Mouse (Mus musculus) embryonic facial prominence, embryonic 13.5 days (tissue): Measurements from ENCODE around the gene Gm9821. TPM values are rescaled to one million over a fixed set of nuclear protein-coding genes. Genes with fewer than 3 reads are reported as not detected.

Source experiments
- ATAC-seq: fragments of 200-750 bp; cut with Nextera tagmentation; 2 replicates; pipeline ENCODE4 v1.8.0; 2017; ENCODE audit warnings: low read depth; ENCODE audit not compliant: insufficient number of reproducible peaks, insufficient read depth, low FRiP score, low TSS enrichment
- H3K27ac ChIP-seq: fragments of 300-500 bp; sonication (generic); 2 replicates; pipeline ENCODE4 v1.5.1; 2015; ENCODE audit warnings: moderate library complexity, mild to moderate bottlenecking, inconsistent platforms
- H3K27me3 ChIP-seq: fragments of 300-500 bp; sonication (generic); 2 replicates; pipeline ENCODE4 v1.6.1; 2015; ENCODE audit warnings: mild to moderate bottlenecking, inconsistent platforms
- H3K36me3 ChIP-seq: fragments of 300-500 bp; sonication (generic); 2 replicates; pipeline ENCODE4 v1.6.1; 2015; ENCODE audit warnings: mild to moderate bottlenecking, inconsistent platforms
- H3K4me1 ChIP-seq: fragments of 300-500 bp; sonication (generic); 2 replicates; pipeline ENCODE4 v1.6.1; 2015; ENCODE audit warnings: inconsistent platforms
- H3K4me2 ChIP-seq: fragments of 300-500 bp; sonication (generic); 2 replicates; pipeline ENCODE4 v1.6.1; 2015; ENCODE audit warnings: moderate library complexity, mild to moderate bottlenecking, inconsistent platforms
- H3K4me3 ChIP-seq: fragments of 300-500 bp; sonication (generic); 2 replicates; pipeline ENCODE4 v1.5.1; 2015; ENCODE audit warnings: mild to moderate bottlenecking, inconsistent platforms
- H3K9ac ChIP-seq: fragments of 300-500 bp; sonication (generic); 2 replicates; pipeline ENCODE4 v1.6.1; 2015; ENCODE audit warnings: mild to moderate bottlenecking, inconsistent platforms
- H3K9me3 ChIP-seq: fragments of 300-500 bp; sonication (generic); 2 replicates; pipeline ENCODE4 v1.6.1; 2016; ENCODE audit warnings: inconsistent platforms
- WGBS: fragments of 180-500 bp; shearing (Covaris S2); methylation state at CpG from one replicate; pipeline ENCODE4 v1.1.7; 2015; ENCODE audit warnings: mixed read lengths; 5-methylcytosine and 5-hydroxymethylcytosine counted together
- polyA plus RNA-seq: library from polyadenylated mRNA; unstranded; fragments of >200 nt; fragmentation: Nextera tagmentation; extraction: Ambion mirVana; gene quantifications from 2 replicates; pipeline ENCODE4 v1.2.1, GENCODE M21; 2015

Gene Gm9821
- polyA plus RNA-seq, 1 experiment from 2014 or later = 0.39 TPM

DNA sequence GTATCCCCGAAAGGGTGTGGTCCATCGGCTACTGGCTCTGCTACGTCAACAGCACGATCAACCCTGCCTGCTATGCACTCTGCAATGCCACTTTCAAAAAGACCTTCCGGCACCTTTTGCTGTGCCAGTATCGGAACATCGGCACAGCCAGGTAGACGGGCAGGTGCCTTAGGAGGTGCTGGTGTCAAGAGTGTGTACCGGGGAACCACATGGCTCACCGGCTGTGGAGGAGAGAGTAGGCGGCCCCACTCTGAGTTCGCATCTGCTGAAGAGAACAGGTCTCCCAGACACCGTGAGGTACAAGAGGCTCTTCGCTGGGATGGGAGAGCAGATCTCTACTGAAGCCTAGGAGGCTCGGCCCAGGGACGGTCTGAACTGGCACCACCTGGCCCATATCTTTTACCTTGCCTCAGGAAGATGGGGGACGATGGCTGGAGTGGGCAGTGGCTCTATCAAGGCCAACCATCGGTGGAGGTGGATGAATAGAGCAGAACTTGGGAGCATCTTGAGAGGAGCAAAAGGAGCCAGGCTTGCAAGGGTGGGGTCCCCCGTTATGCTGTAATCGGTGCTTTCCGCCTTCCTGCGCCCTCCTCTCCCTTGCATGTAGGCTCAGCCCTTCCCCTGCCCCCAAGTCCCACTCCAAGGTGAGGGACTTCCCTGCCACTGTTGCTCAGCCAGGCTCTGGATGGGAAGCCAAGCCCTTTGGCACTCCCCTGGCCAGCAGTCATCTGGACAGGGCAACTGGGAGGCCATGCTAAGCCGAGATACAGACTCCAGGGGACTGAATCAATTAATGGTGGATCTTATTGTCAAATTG is 16.8 kb upstream of the Gm9821 start:
- Histone ChIP-seq H3K36me3 (peaks cover 17% of the 10 kb centered on the region), H3K4me1 (peaks cover 38% of the 10 kb centered on the region), H3K4me2 (no peak overlapping the region), H3K9me3 (no peaks in the 10 kb centered on the region), H3K4me3 (no peak overlapping the region), H3K27ac (no peak overlapping the region), H3K27me3 (peaks cover 18% of the 10 kb centered on the region), H3K9ac (no peak overlapping the region)
- 77% methylated on average over 23 of the region's 23 CpGs for WGBS
- no peak for ATAC-seq

DNA sequence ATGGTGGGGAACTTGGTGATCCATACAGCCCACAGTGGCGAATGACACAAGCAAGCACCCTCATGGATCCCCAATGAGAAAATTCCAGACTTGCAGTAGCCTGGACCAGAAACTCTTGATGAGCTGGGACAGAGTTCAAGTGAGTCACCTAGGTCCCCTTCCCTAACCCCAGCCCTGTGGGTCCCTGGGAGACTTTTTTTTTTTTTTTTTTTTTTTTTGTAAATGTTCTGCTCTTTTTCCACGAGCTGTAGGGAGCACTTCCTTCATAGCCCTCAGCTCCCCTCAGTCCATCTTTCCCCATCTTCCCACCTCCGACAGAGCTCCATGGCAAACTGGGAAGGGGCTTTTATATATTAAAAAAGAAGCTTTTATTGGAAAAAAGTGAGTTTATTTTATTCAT is 16.0 kb upstream of the Gm9821 start:
- 47% methylated on average over 3 of the region's 3 CpGs for WGBS
- peaks cover 42% of the 10 kb centered on the region for H3K4me1 ChIP-seq
- H3K27ac ChIP-seq = no peak overlapping the region
- peak overlapping the region; percentile 97 for H3K9ac ChIP-seq
- H3K9me3 ChIP-seq = no peaks in the 10 kb centered on the region
- no peak for ATAC-seq
- H3K4me2 ChIP-seq = peak overlapping the region; percentile 90
- H3K36me3 ChIP-seq = peaks cover 22% of the 10 kb centered on the region
- peak overlapping the region; percentile 86 for H3K4me3 ChIP-seq
- H3K27me3 ChIP-seq = peaks cover 11% of the 10 kb centered on the region

DNA sequence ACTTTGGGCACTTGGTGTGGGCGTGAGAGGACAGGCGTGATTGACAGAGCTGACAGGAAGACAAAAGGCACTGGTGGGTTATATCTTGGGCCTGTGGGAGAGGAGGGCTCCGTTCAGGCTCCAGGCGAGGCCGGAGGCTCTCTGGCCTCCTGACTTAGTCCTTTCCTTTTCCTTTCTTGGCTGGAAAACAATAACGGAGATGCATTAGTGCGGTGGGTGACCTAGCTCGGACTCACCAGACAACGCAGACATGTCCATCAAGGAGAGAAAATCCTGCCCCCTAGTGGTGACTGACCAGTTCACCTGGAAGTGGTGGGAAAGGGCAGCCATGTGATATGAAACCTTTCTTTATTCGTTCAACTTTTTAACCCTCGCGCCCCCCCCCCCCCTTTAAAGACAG is 15.6 kb upstream of the Gm9821 start:
- Histone ChIP-seq H3K27me3 (peaks cover 6% of the 10 kb centered on the region), H3K27ac (peak overlapping the region; percentile 97; the same call in 1 of the 2 replicates), H3K9ac (peak overlapping the region; percentile 97), H3K4me3 (peak overlapping the region; percentile 86), H3K4me1 (peaks cover 42% of the 10 kb centered on the region), H3K9me3 (no peaks in the 10 kb centered on the region), H3K4me2 (peak overlapping the region; percentile 90), H3K36me3 (peaks cover 27% of the 10 kb centered on the region)
- WGBS = 9% methylated on average over 12 of the region's 12 CpGs
- no peak for ATAC-seq

GRCm38 (mm10) chr2:91930761-91931291 is 14.7 kb upstream of the Gm9821 start:
- under 1% methylated on average over 23 of the region's 23 CpGs for WGBS
- Histone ChIP-seq H3K9me3 (no peaks in the 10 kb centered on the region), H3K27me3 (no peaks in the 10 kb centered on the region), H3K4me3 (peak overlapping the region; percentile 86), H3K9ac (peak overlapping the region; percentile 97), H3K4me2 (peak overlapping the region; percentile 90), H3K36me3 (peaks cover 36% of the 10 kb centered on the region), H3K27ac (peak overlapping the region; percentile 97), H3K4me1 (peaks cover 42% of the 10 kb centered on the region)
- ATAC-seq = no peak

GRCm38 (mm10) chr2:91931328-91932159 is 14.0 kb upstream of the Gm9821 start:
- H3K9me3 ChIP-seq = no peaks in the 10 kb centered on the region
- WGBS = under 1% methylated on average over 49 of the region's 50 CpGs
- H3K36me3 ChIP-seq = peaks cover 43% of the 10 kb centered on the region
- peak overlapping the region; percentile 86 for H3K4me3 ChIP-seq
- peak; percentile 50 for ATAC-seq
- peak overlapping the region; percentile 97 for H3K9ac ChIP-seq
- H3K27ac ChIP-seq = peak overlapping the region; percentile 97
- peak overlapping the region; percentile 90 for H3K4me2 ChIP-seq
- H3K4me1 ChIP-seq = peaks cover 42% of the 10 kb centered on the region
- no peaks in the 10 kb centered on the region for H3K27me3 ChIP-seq

DNA sequence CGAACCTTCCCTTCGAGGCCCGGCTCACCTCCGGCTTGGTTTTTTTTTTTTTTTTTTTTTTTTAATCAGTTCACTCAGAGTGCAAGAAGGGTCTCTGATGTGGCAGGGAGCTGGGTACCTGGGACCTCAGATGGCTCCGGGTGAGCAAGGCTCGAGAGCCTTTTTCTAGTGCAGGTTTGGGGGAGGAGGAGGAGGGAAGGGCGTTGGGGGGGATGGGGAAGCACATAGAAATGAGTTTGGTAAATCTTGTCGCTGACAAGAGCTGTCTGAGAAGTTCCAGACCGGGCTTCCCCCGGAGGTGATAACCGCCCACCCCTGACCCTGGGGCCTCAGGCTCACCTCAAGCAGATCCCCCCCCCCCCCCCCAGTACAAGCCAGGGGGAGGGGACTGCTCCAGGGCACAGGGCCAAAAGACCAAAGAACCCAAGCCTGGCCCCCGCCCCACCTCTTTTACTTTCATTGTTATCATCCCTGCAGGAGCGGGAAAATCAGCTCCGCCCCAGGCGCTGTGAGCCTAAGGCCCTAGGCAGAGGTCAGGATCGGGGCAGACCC is 13.3 kb upstream of the Gm9821 start, which contains the start of gene Mdk:
Gene Mdk, minus strand, starts transcription at position 138 of the 552 bp plus-strand sequence.
- Histone ChIP-seq H3K9ac (peak within 1 kb of the TSS; percentile 97), H3K27ac (peak within 1 kb of the TSS; percentile 97), H3K9me3 (no peaks in the 10 kb centered on the region), H3K36me3 (peaks cover 50% of the 10 kb centered on the region), H3K4me2 (peak within 1 kb of the TSS; percentile 90), H3K4me3 (peak within 1 kb of the TSS; percentile 86), H3K27me3 (no peaks in the 10 kb centered on the region), H3K4me1 (peaks cover 42% of the 10 kb centered on the region)
- ATAC-seq = no peak
- 3% methylated on average over 16 of the region's 16 CpGs for WGBS

DNA sequence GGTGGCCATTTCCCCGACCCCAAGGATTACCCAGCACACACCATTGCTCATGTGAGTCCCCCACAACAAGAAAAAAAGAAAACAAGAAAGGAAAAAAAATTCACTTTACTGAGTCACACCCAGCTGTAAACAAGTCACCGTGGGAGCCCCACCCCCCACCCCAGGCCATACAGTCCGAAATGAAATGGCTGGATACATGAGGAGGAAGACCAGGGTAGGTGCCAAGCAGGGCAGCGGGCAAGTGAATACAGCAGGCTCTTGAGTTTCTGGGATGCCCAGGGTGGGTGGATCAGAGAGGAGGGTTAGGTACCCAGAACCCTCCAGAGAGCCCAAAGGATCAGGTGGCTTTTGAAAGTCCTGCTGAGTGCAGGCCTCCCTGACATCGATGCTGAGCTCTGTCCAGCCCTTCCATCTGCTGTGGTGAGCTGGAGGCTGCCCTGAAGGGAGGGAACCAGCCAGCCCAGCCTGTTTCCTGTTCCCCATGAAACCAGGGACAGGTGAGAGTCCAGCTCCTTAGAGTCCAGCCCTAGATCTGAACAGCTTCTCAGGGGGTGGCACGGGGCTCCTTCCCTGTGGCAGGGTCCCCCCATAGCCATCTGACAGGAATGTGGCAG is 12.7 kb upstream of the Gm9821 start:
- no peak for ATAC-seq
- 15% methylated on average over 6 of the region's 6 CpGs for whole genome bisulfite sequencing
- H3K27me3 ChIP-seq = no peaks in the 10 kb centered on the region
- peak overlapping the region; percentile 97 for H3K9ac ChIP-seq
- H3K4me3 ChIP-seq = peak overlapping the region; percentile 86
- H3K27ac ChIP-seq = peak overlapping the region; percentile 19
- peaks cover 56% of the 10 kb centered on the region for H3K36me3 ChIP-seq
- no peaks in the 10 kb centered on the region for H3K9me3 ChIP-seq
- H3K4me2 ChIP-seq = peak overlapping the region; percentile 90
- peaks cover 42% of the 10 kb centered on the region for H3K4me1 ChIP-seq

DNA sequence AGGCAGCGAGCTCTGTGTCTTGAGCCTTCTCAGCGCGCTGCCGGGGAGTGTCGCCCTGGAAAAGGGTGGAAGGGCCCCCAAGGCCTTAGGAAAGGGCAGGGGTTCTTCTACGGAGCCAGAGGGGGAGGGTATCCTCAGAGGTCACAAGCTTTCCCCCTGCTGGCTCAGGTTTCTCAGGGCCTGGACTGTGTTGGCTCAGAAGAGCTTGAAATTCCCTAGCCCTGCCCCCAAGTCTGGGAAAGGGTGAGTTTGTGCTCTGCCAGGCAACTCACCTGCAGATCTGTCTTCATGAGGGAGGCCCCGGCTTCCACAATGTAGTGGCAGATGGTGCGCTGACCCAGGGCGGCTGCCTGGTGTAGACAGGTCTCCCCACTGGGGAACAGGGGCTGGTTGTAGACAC is 12.0 kb upstream of the Gm9821 start:
- Histone ChIP-seq H3K36me3 (peaks cover 60% of the 10 kb centered on the region), H3K27me3 (no peaks in the 10 kb centered on the region), H3K9me3 (no peaks in the 10 kb centered on the region), H3K4me3 (no peak overlapping the region), H3K4me2 (no peak overlapping the region), H3K4me1 (peaks cover 41% of the 10 kb centered on the region), H3K27ac (peak overlapping the region; percentile 19), H3K9ac (peak overlapping the region; percentile 33; the same call in 1 of the 2 replicates)
- no peak for ATAC-seq
- 20% methylated on average over 9 of the region's 9 CpGs for WGBS

- Histone ChIP-seq H3K9ac (no peak overlapping the region), H3K36me3 (peaks cover 62% of the 10 kb centered on the region), H3K4me1 (peaks cover 38% of the 10 kb centered on the region), H3K4me3 (no peak overlapping the region), H3K27me3 (no peaks in the 10 kb centered on the region), H3K4me2 (no peak overlapping the region), H3K9me3 (no peaks in the 10 kb centered on the region), H3K27ac (no peak overlapping the region; the same call in 1 of the 2 replicates)
- no peak for ATAC-seq
- 51% methylated on average over 8 of the region's 8 CpGs for WGBS
These were observed 11.5 kb upstream of the Gm9821 start for GRCm38 (mm10) chr2:91934016-91934415.

DNA sequence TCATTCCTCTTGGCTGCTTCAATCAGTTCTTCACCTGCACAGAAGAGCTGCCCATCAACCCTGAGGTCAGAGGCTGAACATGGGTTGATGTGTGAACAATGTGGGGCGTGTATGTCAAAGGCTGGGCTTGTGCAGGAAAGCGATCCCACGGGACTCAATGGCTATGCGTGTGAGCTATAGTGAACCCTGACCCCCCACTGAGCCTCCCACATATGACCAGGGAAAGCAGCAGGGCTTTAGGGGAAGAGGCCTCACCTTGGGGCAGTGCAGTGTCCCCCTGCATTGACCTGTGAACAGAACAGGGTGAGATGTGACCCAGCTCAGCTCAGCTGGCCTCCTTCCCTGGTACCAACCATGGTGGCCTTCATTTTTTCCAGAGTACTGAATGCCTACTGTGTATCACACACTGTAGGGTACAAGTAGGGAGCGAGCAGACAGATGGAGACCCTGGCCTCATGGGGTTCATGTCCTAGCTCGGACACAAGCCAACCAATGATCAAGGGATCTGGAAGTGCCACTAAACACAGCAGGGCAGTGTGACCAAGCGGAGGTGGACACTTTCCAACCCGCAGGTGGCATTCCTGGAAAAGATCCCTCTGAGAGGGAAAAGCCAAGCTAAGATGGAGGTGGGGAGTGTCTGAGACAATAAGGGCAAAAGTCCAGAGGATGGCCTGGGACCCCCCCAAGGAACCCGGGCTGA is 10.5 kb upstream of the Gm9821 start:
- H3K27ac ChIP-seq = no peak overlapping the region
- no peaks in the 10 kb centered on the region for H3K27me3 ChIP-seq
- no peak overlapping the region for H3K9ac ChIP-seq
- WGBS = 88% methylated on average over 9 of the region's 9 CpGs
- H3K9me3 ChIP-seq = no peaks in the 10 kb centered on the region
- H3K4me3 ChIP-seq = no peak overlapping the region
- ATAC-seq = no peak
- peaks cover 30% of the 10 kb centered on the region for H3K4me1 ChIP-seq
- H3K36me3 ChIP-seq = peaks cover 66% of the 10 kb centered on the region
- H3K4me2 ChIP-seq = no peak overlapping the region
